Mouse (Mus musculus) adrenal gland (tissue): ENCODE data around the gene Msh2.

Experiments
- intact Hi-C: fragments of 180-260 bp; cut with DNase I; formaldehyde crosslinking; loops from one replicate; pipeline ENCODE4 v1.15.1; 2025

Gene Msh2

DNA sequence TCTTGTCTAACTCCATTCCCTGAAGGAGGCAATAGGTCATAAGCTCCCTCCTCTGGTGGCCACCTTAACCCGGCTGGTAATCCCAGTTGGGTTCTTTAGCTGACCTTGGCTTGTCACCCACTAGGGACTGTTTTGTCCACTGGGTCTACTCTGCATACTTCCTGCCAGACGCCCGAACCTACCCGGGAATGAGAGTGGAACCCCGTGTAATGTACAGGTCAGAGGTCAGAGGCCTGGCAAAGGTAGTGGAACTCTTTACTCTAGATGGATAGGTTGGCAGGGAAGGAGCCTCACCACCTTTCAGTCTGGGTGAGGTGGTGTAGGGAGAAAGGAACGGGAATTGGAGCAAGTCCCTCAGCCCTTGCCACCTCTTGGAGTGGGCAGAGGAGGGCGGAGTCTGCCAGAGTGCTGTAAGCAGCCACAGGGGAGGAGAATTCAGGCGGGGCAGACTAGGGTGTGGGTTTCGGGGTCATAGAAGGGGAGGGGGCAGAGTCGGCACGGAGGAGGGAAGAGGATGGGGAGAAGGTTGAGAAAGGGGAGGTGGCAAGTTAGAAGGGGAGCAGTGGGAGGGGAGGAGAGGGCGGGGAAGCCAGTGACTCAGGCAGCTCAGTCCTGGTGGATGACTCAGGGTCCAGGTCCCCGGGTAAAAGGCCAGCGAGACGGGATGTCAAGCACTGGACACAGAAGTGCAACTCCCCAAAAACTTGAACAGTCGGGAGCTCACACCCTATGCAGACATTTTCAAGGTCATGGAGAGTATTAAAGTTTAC, 27.1 kb downstream of the Msh2 start:
- intact Hi-C loops: no loop called here

DNA sequence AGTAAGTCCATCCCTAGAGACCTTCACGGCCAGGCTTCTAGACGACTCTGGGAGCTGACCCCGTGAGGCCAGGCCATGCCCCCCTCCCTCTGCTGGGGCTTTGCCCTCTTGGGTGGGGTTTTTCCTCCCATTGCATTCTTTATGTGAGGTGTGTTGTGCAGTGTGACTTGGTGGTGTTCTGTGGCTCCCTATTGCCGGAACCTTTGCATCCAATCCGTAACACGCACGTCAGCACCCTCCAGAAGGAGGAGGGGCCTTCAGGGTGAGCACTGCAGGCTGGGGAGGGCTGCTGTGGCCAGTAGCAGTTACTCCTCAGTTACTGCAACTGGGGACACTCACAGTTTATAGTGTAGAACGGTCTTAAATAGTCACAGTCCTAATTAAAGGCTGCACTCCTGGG, 28.0 kb downstream of the Msh2 start:
- intact Hi-C loops: no loop called here

DNA sequence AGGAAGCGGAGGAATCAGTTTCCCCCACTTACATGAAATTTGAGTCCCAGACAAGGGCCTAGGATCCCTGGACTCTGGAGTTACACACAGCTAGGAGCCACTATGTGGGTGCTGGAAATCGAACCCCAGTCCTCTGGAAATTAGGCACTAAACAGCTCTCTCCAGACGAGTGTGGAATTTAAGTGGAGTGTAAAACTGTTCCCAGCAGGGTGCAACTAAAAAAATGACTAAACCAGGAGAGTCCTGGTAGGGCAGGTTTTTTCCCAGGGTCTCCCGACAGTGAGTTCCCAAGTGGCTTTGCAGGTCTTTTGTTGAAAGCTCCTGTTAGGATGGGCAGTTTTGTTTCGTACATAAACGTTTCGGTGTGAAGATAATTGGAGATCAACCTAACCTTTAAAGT, 52.6 kb downstream of the Msh2 start:
- intact Hi-C loops: no loop called here

- intact Hi-C loops: no loop called here
Observed at GRCm38 (mm10) chr17:87726489-87727356, 54.6 kb downstream of the Msh2 start.

DNA sequence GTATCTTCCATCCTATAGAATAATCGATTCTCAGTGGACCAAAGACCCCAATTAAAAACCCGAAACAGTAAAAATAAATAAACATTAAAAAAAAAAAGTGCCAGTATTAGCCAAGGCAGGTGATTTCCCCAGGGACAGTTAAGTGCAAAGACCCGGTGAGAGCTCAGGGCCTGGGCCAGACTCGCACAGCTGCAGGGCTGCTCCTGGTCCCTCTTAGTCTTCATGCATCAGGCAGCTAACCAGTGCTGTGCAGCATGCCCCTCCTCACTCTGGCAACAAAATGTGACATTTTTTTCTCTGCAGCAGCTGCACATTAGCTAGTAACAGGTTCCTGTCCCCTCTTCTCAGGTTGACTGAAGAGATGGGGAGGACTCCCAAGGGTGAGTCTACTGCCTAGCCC, 59.8 kb downstream of the Msh2 start:
- intact Hi-C loops: no loop called here

DNA sequence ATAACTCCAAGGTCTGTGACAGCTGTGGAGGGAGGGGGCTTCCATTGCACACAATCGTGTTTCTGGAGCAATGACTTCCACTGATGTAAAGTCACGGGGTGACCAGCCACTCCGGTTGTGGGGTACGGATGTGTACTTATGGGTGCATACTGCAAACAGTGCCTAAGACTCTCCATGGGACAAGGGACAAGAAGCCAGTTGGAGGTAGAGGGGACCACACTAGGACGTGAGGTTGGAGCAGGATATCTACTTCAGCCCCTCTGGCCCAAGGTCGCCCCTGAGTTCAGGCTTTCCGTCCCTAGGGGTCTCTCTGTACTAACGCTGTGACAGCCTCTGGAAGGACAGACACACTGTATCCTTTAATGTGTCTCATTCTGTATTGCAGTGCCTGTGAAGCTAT, 62.3 kb downstream of the Msh2 start:
- intact Hi-C loops: no loop called here

GRCm38 (mm10) chr17:87737144-87737543, 65.0 kb downstream of the Msh2 start:
- intact Hi-C loops: no loop called here

GRCm38 (mm10) chr17:87739835-87740234, 67.7 kb downstream of the Msh2 start:
- intact Hi-C loops: no loop called here

DNA sequence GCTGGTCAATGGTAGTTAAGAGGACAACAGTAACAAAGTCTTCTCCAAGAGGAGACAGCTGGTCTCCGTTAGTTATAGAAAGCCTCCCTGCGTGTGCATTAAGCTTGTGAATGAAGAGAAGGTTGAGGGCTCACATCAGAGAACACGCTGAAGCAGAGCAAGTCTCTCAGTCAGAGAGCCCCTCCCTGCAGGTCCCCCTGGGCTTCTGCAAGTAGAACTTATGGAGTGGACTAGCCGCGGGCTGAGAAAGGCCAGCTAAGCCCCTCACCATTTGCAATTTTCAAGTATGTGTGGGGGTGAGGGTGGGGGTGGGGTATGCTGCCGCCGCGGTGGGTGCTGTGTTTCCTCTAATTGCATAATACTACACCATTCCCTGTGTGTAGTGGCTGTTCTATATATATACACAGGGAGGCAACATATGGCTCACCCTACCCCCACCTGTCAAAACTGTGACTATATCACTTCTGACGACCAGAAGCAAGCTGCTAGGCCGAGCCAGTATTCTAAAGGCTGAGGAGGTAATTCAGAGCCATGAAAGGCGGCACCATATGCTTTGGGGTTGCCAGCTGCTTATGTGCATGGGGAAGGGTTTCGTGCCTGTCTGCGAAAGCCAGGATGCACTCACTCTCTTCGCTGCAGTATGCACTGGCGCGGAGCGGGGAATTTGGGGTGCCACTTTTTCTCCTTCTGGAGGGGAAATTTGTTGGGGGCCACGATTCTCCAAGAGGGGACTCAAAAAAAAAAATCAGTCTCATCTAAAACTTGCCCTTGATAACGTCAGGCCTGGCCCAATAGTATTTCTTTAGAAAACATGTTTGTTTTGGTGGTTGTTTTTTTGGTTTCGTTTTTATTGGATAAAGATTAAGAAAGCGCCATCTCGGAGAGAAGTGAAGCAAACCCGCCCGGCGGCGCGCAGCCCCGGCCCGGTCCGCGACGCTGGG, 73.1 kb downstream of the Msh2 start:
- intact Hi-C loops: no loop called here

DNA sequence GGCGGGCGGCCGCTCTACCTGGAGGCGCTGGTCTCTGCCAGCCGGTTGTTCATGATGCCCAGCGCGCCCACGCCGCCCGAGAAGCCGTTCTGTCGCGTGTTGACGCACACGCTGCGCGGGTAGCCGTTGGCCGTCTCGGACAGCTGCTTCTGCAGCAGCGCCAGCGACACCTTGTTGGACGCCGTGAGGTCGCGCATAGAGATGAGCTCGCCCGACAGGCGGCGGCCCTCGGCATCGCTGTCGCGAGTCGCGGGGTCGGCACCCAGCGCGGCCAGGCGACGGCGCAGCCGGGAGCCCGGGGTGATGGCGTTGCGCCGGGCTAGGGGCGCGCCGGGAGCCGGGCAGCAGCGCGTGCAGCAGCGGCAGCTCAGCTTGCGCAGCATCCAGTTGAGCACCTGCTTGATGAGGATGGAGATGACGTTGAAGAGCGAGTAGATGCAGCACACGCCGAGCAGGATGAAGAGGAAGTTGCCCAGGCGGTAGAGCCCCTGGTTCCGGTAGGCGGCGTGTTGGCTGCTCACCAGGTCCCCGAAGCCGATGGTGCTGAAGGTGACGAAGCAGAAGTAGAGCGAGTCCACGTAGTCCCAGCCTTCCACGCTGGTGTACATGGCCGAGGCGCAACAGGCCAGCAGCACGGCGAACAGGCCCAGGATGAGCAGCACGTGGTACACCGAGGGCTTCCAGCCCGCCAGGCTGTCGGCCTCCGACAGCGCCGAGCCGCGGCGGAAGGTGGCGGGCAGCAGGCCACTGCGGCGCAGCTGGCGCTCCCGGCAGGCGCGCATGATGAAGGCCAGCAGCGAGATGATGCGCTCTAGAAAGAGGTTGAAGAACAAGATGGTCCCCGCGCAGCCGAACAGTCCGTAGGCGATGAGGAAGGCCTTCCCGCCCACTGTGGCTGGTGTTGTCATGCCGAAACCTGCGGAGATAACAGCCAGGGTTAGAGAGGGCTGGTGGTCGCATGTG, 74.1 kb downstream of the Msh2 start:
- intact Hi-C loops: no loop called here

DNA sequence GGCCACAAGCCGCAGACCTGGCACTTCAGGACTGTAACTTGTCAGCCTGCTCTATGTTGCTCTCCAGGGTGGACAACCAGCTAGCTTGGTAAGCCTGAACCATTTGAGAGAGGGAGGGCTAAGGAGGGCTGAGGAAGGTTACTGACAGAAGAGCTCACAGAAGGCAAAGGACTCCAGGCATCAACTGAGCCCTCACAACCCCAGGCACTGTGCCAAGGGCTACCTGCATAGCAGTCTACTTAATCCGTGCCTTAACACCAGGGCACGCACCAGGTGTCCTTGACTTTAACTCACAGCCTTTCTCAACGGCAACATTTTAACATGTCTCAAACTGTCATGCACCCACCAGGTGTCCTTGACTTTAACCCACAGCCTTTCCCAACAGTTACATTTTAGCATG, 88.2 kb downstream of the Msh2 start:
- intact Hi-C loops: no loop called here

DNA sequence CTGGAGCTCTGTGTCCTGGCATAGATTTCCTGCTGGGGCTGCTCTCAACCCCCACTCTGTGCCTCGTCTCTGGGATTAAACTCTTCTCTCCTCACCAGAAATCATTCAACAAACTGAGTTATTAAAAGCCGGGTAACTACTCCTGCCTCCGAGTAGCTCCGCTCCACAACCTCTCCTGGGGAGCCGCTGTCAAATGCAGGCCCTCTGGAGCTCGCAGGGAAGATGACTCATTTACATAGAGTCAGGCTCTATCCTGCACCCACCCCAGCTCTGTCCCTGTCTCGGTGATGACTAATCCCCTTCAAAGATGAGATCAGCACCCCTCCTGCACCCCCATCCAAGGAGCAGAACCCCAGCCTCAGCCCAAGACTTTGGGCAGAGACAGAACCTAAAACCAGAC, 91.0 kb downstream of the Msh2 start:
- intact Hi-C loops: no loop called here

- intact Hi-C loops: no loop called here
Observed at GRCm38 (mm10) chr17:87765031-87765430, 92.9 kb downstream of the Msh2 start.

GRCm38 (mm10) chr17:87766888-87767287, 94.8 kb downstream of the Msh2 start:
- intact Hi-C loops: no loop called here

GRCm38 (mm10) chr17:87770766-87771165, 98.6 kb downstream of the Msh2 start:
- intact Hi-C loops: no loop called here

DNA sequence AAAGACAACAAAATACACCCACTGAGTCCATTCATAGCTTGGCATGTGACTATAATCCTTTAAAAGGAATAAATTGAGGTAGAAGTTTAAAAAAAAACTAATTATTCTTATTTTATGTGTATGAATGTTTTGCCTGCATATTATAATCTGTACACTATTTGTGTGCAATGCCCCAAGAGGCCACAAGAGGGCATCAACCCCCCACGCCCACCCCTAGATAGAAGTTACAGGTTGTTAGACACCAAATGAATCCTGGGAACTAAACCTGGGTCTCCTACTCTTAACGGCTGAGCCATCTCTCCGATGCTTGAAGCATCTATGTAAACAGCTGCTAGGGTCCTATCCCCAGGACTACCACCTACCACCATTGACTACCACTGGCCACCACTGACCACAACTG, 101.0 kb downstream of the Msh2 start:
- intact Hi-C loops: no loop called here
